Mouse (Mus musculus): ENCODE data around the gene Tradd.
"Not testable (repeated sequence)": the region's sequence is repeated elsewhere in the genome, so short reads cannot be mapped to it uniquely, and the experiment has no call there.

The Tradd gene

DNA sequence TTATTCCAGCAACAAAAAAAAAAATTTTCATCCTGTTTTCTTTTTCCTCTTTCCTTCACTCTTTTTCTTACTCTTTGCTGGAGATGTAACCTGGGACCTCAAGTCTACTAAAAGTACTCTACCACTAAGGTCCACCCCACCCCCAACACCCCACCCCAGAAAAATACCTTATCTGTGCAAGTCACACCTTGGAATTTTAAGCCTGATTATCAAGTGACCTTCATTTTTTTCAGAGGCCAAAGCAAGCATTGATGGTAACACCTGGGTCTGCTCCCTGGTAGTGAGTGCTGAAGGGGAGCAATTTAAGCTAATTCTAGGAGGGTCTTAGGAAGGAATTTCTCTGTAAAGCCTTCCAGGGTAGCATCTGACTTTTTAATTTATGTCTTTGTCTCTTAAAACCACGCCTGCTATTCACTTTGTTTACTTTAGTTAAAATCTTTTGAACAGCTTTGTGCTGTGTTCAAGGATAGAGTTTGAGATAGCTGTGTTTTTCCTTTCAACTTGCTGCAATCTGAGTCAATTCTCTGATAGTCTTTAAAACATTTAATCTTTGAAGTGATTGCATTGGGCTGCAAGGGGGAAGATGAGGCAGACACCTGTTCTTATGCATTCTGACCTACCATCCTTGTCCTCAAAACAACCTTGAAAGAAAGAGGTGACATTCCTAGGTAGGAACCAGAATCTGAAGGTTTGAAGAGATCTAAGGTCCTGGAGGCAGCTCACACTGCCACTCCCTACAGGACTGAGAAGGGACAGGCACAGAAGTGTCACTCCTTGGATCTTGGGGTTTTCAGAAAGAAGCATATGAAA is 31.1 kb downstream of the Tradd start:
- DNase-seq: no peak

DNA sequence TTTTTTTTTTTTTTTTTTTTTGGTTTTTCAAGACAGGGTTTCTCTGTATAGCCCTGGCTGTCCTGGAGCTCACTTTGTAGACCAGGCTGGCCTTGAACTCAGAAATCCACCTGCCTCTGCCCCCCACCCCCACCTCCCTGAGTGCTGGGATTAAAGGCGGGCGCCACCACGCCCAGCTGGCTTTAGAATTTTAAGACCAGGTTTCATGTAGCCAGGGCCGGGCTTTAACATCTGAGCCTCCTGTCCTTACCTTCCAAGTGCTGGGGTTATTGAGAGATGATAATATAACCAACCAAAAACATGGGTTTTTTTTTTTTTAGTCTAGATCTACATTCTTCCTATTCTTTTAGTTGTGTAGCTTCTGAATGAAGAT is 32.1 kb downstream of the Tradd start:
- not testable (repeated sequence) for DNase-seq

- DNase-seq: no peak
These were observed 32.7 kb downstream of the Tradd start for GRCm38 (mm10) chr8:105231503-105232320.

DNA sequence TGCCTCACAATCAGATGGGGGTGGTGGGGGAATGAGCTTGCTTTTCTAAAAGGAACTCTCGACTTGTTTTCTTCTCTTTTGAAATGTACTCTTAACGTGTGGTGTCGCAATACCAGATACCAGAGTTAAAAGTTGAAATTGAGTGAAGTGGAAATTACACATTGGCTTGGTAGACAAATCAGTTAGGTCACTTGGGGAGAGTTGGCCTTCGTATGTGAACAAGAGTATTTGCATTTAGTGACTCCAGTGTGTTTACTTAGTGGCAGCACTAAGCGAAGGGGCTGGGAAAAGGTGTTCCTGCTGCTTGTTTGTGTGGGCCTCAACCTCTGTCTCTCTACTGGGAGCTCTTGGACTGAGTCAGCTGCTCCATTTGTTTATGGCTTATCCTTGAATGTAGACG is 38.5 kb downstream of the Tradd start:
- DNase-seq: no peak

DNA sequence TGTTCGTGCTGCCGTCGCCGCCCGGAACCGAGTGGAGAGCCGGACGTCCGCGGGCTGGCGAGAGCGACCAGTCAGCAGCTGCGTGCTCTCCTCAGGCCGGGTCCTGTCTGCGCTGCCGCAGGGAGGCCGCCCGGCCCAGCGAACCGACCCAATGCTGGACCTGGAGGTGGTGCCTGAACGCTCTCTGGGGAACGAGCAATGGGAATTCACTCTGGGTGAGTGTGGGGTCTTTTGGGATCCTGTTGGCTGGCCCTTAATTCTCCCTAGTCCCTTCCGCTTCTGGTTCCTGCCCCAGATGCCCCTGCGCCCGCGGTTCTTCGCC is 39.2 kb downstream of the Tradd start:
- DNase-seq: no peak

DNA sequence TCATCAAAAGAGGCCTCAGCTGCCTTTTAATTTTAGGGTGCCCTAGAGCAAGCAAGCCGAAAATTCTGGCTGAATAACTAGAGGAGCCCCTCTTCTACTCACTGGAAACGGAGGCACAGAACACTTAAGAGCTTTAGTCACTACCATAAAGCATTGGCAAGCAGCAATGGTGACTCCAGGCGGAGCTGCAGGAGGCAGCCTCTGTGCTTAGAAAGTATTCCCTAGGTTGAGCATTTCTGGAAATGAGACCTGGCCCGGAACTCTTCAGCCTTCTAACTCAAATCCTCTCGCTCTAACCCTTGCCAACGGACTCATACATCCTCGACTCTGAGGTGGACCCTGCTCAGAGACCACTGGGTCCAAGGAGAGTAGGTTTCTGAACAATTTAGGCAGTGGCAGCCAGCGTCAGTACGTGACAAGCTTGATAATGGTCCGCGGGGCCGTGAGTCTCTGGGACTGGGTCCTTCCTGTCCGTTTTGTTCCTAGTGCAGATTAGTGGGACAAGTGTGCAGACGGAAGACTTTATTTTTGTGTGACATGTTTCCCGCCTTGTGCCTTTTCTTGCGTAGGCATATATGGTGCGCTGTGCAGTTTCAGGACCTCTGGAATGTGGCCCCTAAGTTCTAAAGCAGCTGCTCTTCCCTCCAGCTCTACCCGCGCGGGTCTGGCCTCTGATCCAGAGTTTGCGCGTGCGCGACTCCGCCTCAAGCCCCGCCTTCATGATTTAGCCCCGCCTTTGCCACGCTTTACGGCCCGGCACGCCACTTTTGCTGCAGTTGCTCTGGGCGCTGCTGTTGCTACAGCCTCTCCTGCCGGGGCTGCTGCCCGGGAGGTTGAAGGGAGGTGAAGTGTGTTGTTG is 39.8 kb downstream of the Tradd start, which contains the start of gene D230025D16Rik:
Gene D230025D16Rik (plus strand): TSS at position 733 of the 859 bp plus-strand sequence.
- peak; percentile 97 for DNase-seq

- no peak for DNase-seq
These were observed 40.6 kb downstream of the Tradd start for GRCm38 (mm10) chr8:105223850-105224249.

DNA sequence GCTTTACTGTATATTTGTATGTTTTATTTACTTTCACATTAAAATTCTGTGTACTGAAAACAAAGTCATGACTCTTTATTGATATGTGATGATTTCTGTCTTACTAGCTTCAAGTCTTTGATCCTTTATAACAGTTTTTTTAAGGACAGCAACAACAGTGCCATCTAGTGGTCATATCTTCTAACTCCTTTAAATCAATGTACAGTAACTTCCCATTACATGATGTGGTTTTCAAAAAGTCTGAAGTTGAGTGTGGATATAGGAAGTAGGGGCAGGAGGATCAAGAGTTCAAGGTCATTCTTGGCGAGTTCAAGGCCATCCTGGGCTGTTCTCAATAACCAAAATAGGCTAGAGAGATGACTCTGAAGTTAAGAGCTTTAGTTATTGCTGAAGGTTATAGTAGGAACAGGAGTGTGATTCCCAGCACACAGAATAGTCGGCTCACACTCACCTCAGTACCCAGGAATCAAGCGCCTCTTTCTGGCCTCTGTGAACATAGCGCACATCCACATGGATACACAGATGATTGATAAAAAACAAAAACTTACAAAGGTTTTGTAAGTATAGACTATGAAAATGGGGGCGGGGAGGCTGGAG is 46.4 kb downstream of the Tradd start:
- peak; percentile 74 for DNase-seq

- DNase-seq: no peak
These were observed 50.3 kb downstream of the Tradd start for GRCm38 (mm10) chr8:105214104-105214503.

DNA sequence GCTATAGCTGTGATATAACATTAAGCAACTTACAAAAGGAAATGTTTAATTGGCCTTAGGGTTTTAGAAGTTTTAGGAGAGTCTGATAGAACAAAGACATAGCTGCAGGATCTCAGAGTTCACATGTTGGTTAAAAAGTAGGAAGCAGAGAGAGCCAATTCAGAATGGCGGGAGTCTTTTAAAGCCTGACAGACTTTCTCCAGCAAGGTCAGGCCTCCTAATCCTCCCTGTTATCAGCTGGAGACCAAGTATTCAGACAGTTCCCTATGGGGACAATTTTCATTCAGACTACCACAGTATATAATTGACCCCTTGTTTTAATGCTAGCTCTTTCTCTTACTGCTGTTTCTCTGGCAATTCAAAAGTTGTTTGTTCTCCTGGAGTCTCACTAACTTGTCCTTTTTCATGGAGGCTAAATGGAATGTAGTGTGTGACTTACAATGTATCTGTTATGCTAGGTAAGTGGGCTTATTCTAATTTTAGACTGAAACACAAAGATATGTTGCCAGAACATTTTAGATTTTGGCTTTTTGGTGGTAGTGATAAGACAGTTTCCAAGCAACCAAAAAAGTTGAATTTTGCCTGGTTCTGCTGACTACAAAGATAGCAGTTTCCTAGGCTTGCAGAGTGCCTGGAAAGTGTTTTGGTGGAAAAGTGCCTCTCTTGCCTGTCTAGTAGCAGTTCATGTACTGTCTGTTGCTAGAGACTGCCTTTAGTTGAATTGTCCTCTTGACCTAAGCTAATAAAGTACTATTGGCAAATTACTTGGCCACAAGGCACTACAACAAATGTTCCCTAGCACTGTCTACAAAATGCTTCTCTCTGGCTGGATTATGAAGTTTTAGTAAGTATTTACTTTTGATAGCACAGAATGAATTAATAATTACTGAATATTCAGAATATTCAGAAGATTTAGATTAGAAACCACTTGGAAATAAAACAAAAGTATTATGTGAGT is 55.0 kb downstream of the Tradd start:
- DNase-seq: no peak
